Mouse (Mus musculus): ENCODE data around the gene Tmem56. TPM values are rescaled to one million over a fixed set of nuclear protein-coding genes. Genes with fewer than 3 reads are reported as not detected.

Gene Tmem56
- total RNA-seq (2021), result 10 to 100 TPM; 31.4 to 32.5 TPM
- long read RNA-seq, full-length matches to known transcripts, result 28 of 33 reads
- long read RNA-seq, partial matches to known transcripts, result 0 of 33 reads
- long read RNA-seq, other reads (novel, unspliced or antisense), result 5 of 33 reads

GRCm38 (mm10) chr3:121282998-121283397 is at the start of gene Tmem56:
Gene Tmem56, minus strand, starts transcription at chr3:121283098.
- no peak for DNase-seq (ENCODE audit: low spot score in 2 of 2)

- DNase-seq (ENCODE audit: low spot score in 2 of 2), result no peak
These were observed 47.3 kb upstream of the Tmem56 start for GRCm38 (mm10) chr3:121330244-121330646.

GRCm38 (mm10) chr3:121329647-121330046 is 46.7 kb upstream of the Tmem56 start:
- DNase-seq (ENCODE audit: low spot score in 2 of 2), result no peak

- DNase-seq (ENCODE audit: low spot score in 2 of 2), result no peak
These were observed 44.5 kb upstream of the Tmem56 start for GRCm38 (mm10) chr3:121327406-121327805.

GRCm38 (mm10) chr3:121323371-121323770 is 40.5 kb upstream of the Tmem56 start:
- no peak for DNase-seq (ENCODE audit: low spot score in 2 of 2)

- DNase-seq (ENCODE audit: low spot score in 2 of 2), result no peak
These were observed 38.0 kb upstream of the Tmem56 start for GRCm38 (mm10) chr3:121320896-121321295.

- DNase-seq (ENCODE audit: low spot score in 2 of 2), result no peak
These were observed 37.0 kb upstream of the Tmem56 start for GRCm38 (mm10) chr3:121319906-121320305.

GRCm38 (mm10) chr3:121315498-121315897 is 32.6 kb upstream of the Tmem56 start:
- peak in 1 of 2 experiments; percentile 43 for DNase-seq (ENCODE audit: low spot score in 2 of 2)

GRCm38 (mm10) chr3:121314149-121314548 is 31.3 kb upstream of the Tmem56 start:
- no peak for DNase-seq (ENCODE audit: low spot score in 2 of 2)

GRCm38 (mm10) chr3:121312979-121313378 is 30.1 kb upstream of the Tmem56 start:
- DNase-seq (ENCODE audit: low spot score in 2 of 2), result no peak

GRCm38 (mm10) chr3:121312426-121312825 is 29.5 kb upstream of the Tmem56 start:
- no peak for DNase-seq (ENCODE audit: low spot score in 2 of 2)

- no peak for DNase-seq (ENCODE audit: low spot score in 2 of 2)
These were observed 27.2 kb upstream of the Tmem56 start for GRCm38 (mm10) chr3:121309896-121310714.

GRCm38 (mm10) chr3:121309429-121309828 is 26.5 kb upstream of the Tmem56 start:
- no peak for DNase-seq (ENCODE audit: low spot score in 2 of 2)

- DNase-seq (ENCODE audit: low spot score in 2 of 2), result no peak
These were observed 26.0 kb upstream of the Tmem56 start for GRCm38 (mm10) chr3:121308935-121309334.

- peak; percentile 59 to 87 for DNase-seq (ENCODE audit: low spot score in 2 of 2)
These were observed 24.8 kb upstream of the Tmem56 start for GRCm38 (mm10) chr3:121307532-121308234.

- no peak for DNase-seq (ENCODE audit: low spot score in 2 of 2)
These were observed 23.7 kb upstream of the Tmem56 start for GRCm38 (mm10) chr3:121306641-121307040.

GRCm38 (mm10) chr3:121294200-121294599 is 11.3 kb upstream of the Tmem56 start:
- DNase-seq (ENCODE audit: low spot score in 2 of 2), result no peak

GRCm38 (mm10) chr3:121291560-121292258 is 8.8 kb upstream of the Tmem56 start, which contains the start of gene Alg14:
Gene Alg14, plus strand, starts transcription at chr3:121291773.
- DNase-seq (ENCODE audit: low spot score in 2 of 2), result peak; percentile 98 to 99

- DNase-seq (ENCODE audit: low spot score in 2 of 2), result no peak
These were observed 8.3 kb upstream of the Tmem56 start for GRCm38 (mm10) chr3:121291225-121291559.

- DNase-seq (ENCODE audit: low spot score in 2 of 2), result no peak
These were observed 7.8 kb upstream of the Tmem56 start for GRCm38 (mm10) chr3:121290681-121291080.

- DNase-seq (ENCODE audit: low spot score in 2 of 2), result no peak
These were observed 4.3 kb upstream of the Tmem56 start for GRCm38 (mm10) chr3:121287151-121287550.

- no peak for DNase-seq (ENCODE audit: low spot score in 2 of 2)
These were observed 2.3 kb upstream of the Tmem56 start for GRCm38 (mm10) chr3:121285219-121285618.

All from layer of hippocampus, adult 18-20 months (tissue).